ENCODE assay signal across 22 mouse cellular contexts in the genomic region with DNA sequence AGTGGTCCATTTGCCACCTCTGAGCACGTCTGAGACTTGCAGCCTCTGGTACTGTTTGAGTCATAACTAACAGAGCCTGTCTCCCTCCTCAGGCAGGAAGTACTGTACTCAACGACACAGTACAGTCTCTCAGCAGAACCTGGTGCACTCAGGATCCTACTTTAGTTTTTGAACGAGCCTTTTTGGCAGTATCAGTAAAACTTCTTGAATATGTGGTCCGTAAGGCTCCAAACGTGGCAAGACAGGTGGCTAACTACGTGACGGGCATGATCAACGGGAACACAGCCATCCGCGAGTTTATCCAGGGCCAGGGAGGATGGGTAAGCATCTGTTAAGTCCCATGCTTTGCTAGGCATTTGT. TPM values are rescaled to one million over a fixed set of nuclear protein-coding genes. Genes with fewer than 3 reads are reported as not detected.
DNase-seq lines count a peak whose midpoint lies in the region; ATAC-seq and TF ChIP-seq lines count a peak whose summit lies in the region.
"Had no signal": no experiment of that assay in that cellular context is flagged by ENCODE, and none has a peak within 500 bp of the region (broad histone marks: within the 10 kb centered on the region; RNA-seq: fewer than 3 reads in every experiment).

No protein-coding gene starts in this region.

- 12% methylated on average over 10 of the region's 10 CpGs for WGBS in cerebellum, adult 2 months

- peaks cover 5% of the 10 kb centered on the region; the same call in 1 of the 2 replicates for H3K4me1 ChIP-seq in cerebellum, adult 2 months (ENCODE audit: control insufficient read depth, insufficient read depth, low read length)
- H3K4me1 ChIP-seq: hindbrain, embryonic 13.5 days; neural tube, embryonic 13.5 days had no signal

- TF ChIP-seq CTCF in cerebellum, adult 2 months (IDR thresholded peaks at IDR 0.05; ENCODE audit: borderline replicate concordance, insufficient read depth, low read depth, low read length): no peak

- H3K27me3 ChIP-seq in cerebellum, adult 2 months (ENCODE audit: control insufficient read depth, insufficient read depth, low read length): no peaks in the 10 kb centered on the region
- H3K27me3 ChIP-seq: embryonic facial prominence, embryonic 13.5 days; hindbrain, embryonic 13.5 days; neural tube, embryonic 13.5 days; Patski had no signal

- peak overlapping the region; percentile 44 for H3K27ac ChIP-seq in cerebellum, adult 2 months (ENCODE audit: insufficient read depth, low read length)
- H3K27ac ChIP-seq: embryonic facial prominence, embryonic 13.5 days; heart, adult 2 months; hindbrain, embryonic 13.5 days; neural tube, embryonic 13.5 days had no signal

- TF ChIP-seq POLR2A in cerebellum, adult 2 months (IDR thresholded peaks at IDR 0.05; ENCODE audit: borderline replicate concordance, insufficient read depth, low read length): no peak

- peak overlapping the region; percentile 35 for H3K4me3 ChIP-seq in cerebellum, adult 2 months (replicated peaks; ENCODE audit: insufficient read depth, low read depth, low read length)
- H3K4me3 ChIP-seq: embryonic facial prominence, embryonic 13.5 days; heart, adult 2 months; hindbrain, embryonic 13.5 days; neural tube, embryonic 13.5 days had no signal

- DNase-seq in cerebellum, postnatal 4 days (ENCODE audit: low spot score in 2 of 2): no peak
- peak; percentile 69 to 76 for DNase-seq in cerebellum, adult 2 months
- DNase-seq in induced T-regulatory cell, adult 2 months (ENCODE audit: low read depth): peak; percentile 52
- no peak for DNase-seq in heart, adult 8-10 months (ENCODE audit: low spot score)
- DNase-seq in liver: no peak
- no peak for DNase-seq in urinary bladder, adult 2 months (ENCODE audit: low spot score)
- DNase-seq: heart, adult 2 months; heart, postnatal 10 days; kidney, adult 11 months; kidney, postnatal 14 days; lung, embryonic 14.5 days; lung, postnatal 4 days; right cerebral cortex, postnatal 14 days; thymus, postnatal 4 days had no signal

- ATAC-seq in cerebellum, adult (ENCODE audit: insufficient number of reproducible peaks, low FRiP score, low TSS enrichment): peak; percentile 78
- ATAC-seq in CD4-positive, CD25-positive, alpha-beta regulatory T cell, adult 4 months: peak; percentile 97
- ATAC-seq: Patski had no signal

RNA-seq across cellular contexts. Expression of a gene that starts 3.5 kb away (rescaled TPM):
- polyA plus RNA-seq in CD4-positive, CD25-positive, alpha-beta regulatory T cell, adult 4 months (2017; shearing (Covaris generic)): 1 to 10 TPM; 6.2 to 8.6 TPM
- 91.7 and 98.7 TPM in 2 replicates for polyA plus RNA-seq in cerebellum, adult 2 months (2012; rRNA removed)
- not detected for total RNA-seq in heart, adult 8-10 months (2022)
- 0.18 and 0.19 TPM in 2 replicates for polyA plus RNA-seq in urinary bladder, adult 2 months (2012; rRNA removed)
- total RNA-seq: gastrocnemius, adult 8-10 months; heart, adult 2 months had no signal
- polyA plus RNA-seq: heart, adult 2 months; lung, embryonic 14.5 days had no signal

RNA-seq across cellular contexts. Expression of a gene that starts 23.7 kb away (rescaled TPM):
- 100 to 1,000 TPM; 350 to 445 TPM for polyA plus RNA-seq in CD4-positive, CD25-positive, alpha-beta regulatory T cell, adult 4 months (2017; shearing (Covaris generic))
- polyA plus RNA-seq in cerebellum, adult 2 months (2012; rRNA removed): 34.7 and 39.4 TPM in 2 replicates
- total RNA-seq in heart, adult 8-10 months (2022): under 1 TPM; 0.24 to 0.92 (median 0.50) TPM
- polyA plus RNA-seq in urinary bladder, adult 2 months (2012; rRNA removed): 1.6 and 1.7 TPM in 2 replicates

RNA-seq across cellular contexts. Expression of a gene that starts 26.6 kb away (rescaled TPM):
- polyA plus RNA-seq in CD4-positive, CD25-positive, alpha-beta regulatory T cell, adult 4 months (2017; shearing (Covaris generic)): under 1 TPM in 1 of 2 experiments, not detected in 1; 0.52 TPM
- polyA plus RNA-seq in cerebellum, adult 2 months (2012; rRNA removed): 0.33 and 0.49 TPM in 2 replicates
- total RNA-seq in heart, adult 8-10 months (2022): not detected
- polyA plus RNA-seq in urinary bladder, adult 2 months (2012; rRNA removed): 0.06 and 0.34 TPM in 2 replicates
- total RNA-seq: heart, postnatal 10 days; monocyte, adult 5-6 weeks had no signal
- polyA plus RNA-seq: heart, adult 2 months had no signal

RNA-seq across cellular contexts. Expression of a gene that starts 26.6 kb away (rescaled TPM):
- 10 to 100 TPM; 20.6 to 31.7 TPM for polyA plus RNA-seq in CD4-positive, CD25-positive, alpha-beta regulatory T cell, adult 4 months (2017; shearing (Covaris generic))
- 19.2 and 23.2 TPM in 2 replicates for polyA plus RNA-seq in cerebellum, adult 2 months (2012; rRNA removed)
- total RNA-seq in heart, adult 8-10 months (2022): 10 to 100 TPM; 14.0 to 16.6 (median 15.9) TPM
- 20.5 and 22.3 TPM in 2 replicates for polyA plus RNA-seq in urinary bladder, adult 2 months (2012; rRNA removed)

RNA-seq across cellular contexts. Expression of a gene that starts 26.7 kb away (rescaled TPM):
- polyA plus RNA-seq in CD4-positive, CD25-positive, alpha-beta regulatory T cell, adult 4 months (2017; shearing (Covaris generic)): 10 to 100 TPM; 17.5 to 19.5 TPM
- 8.5 and 11.3 TPM in 2 replicates for polyA plus RNA-seq in cerebellum, adult 2 months (2012; rRNA removed)
- total RNA-seq in heart, adult 8-10 months (2022): 1 to 10 TPM; 5.3 to 9.6 (median 7.2) TPM
- 7.5 and 8.1 TPM in 2 replicates for polyA plus RNA-seq in urinary bladder, adult 2 months (2012; rRNA removed)

Comparison
In these comparisons a context has a peak if more than half of its experiments do, and no peak if none do; other contexts are left out.
1. DNase-seq: peak in cerebellum, adult 2 months (2 of 2) and induced T-regulatory cell, adult 2 months (single experiment); none in cerebellum, postnatal 4 days (0 of 2), heart, adult 8-10 months (single experiment), liver (single experiment) and urinary bladder, adult 2 months (single experiment).
2. RNA of a gene that starts 23.7 kb away (polyA plus RNA-seq): 350 to 445 TPM in CD4-positive, CD25-positive, alpha-beta regulatory T cell, adult 4 months and 34.7 to 39.4 TPM in cerebellum, adult 2 months; 1.6 to 1.7 TPM in urinary bladder, adult 2 months; every median in the first group is over 10 times any median in the second.